Mouse (Mus musculus) cortical plate, adult 2 months (tissue): ENCODE results near the gene Ccr7.

Source experiments
- CTCF ChIP-seq: fragments of 200-500 bp; IDR thresholded peaks from 2 replicates; pipeline ENCODE4 v1.5.1; 2011; ENCODE audit warnings: mild to moderate bottlenecking, control low read depth, low read length; ENCODE audit not compliant: insufficient read depth; ENCODE audit errors: extremely low read depth
- POLR2A ChIP-seq: fragments of 200-500 bp; IDR thresholded peaks from 2 replicates; pipeline ENCODE4 v1.6.1; 2011; ENCODE audit warnings: mild to moderate bottlenecking, low read length, control low read depth; ENCODE audit not compliant: insufficient read depth; ENCODE audit errors: extremely low read depth

DNA sequence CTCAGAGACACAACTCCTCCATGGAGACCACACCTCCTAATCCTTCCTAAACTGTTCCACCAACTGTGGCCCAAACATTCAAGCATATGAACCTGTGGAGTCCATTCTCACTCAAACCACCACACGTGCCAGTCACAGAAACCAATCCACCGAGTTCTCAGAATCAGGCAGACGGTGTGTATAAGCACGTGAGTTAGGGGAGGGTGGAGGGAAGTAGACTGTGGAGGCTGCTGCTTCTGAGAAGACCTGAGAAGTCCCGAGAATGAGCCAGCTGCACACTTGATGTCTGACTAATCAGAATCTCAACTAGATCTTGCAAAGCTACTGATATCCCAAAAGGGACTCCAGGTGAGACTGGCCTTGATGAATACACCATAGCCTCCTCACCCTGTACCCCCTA, 25.2 kb upstream of the Ccr7 start:
- TF ChIP-seq CTCF (no peak), POLR2A (no peak)
